Mouse (Mus musculus): ENCODE results near the gene Camta1.

Camta1 gene

DNA sequence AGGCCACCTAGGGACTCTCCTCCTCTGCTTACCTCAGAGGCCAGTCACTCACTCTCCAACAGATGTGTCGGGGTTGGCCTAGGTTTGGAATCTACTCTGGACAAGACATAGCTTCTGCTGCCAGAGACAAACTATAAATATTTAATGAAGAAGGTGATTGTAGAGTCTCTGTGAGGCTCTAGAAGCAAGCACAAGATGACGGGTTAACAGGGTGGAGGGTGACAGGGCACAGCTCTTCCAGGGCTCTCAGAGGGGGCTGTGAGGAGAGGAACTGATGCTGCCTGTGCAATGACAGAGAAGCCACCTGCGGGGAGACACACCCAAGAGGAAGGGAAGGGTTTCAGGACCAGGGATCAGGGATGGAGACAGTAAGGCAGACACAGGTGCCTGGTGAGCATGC, 682.0 kb downstream of the Camta1 start:
- no peak for DNase-seq

DNA sequence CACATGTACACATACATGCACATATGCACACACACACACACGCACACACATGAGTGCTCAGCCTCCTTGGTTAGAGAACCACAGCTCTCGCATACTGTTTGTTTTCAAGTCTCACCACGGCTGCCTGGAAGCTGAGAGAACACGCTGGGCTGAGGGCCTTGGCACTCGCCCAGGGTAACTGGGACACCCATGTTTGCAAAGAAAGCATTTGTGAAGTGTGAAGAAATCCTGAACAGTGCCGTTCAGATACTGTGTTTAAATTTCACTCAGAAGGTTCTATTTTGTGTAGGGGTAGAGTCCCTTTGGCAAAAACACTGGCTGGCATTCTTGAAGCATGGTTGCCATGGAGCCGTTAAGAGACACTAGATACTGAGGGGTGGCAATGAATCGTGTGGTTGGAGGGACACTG, 682.7 kb downstream of the Camta1 start:
- no peak for DNase-seq

- no peak for DNase-seq
These were observed 689.1 kb downstream of the Camta1 start for GRCm38 (mm10) chr4:151172526-151172925.

- DNase-seq: no peak
These were observed 690.6 kb downstream of the Camta1 start for GRCm38 (mm10) chr4:151171117-151171516.

- no peak for DNase-seq
These were observed 691.0 kb downstream of the Camta1 start for GRCm38 (mm10) chr4:151170658-151171057.

DNA sequence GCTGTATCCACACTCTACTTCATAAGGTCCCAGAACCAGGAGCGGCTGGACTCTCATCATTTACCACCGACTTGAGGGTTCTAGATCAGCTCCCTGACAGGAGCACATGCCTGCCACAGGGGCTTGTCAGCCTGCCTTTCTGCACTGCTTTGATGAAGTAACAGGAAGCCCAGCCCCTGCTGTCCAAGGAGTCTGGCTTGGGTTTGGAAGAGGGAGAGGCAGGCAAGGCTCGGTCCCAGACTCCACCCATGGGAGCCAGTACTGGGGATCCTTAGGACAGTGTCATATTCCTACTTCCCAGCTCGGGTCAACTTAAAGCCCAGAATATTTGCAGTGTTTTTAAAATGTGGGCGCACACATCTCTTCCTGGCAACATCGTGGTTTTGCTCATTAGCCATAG, 694.7 kb downstream of the Camta1 start:
- no peak for DNase-seq

GRCm38 (mm10) chr4:151165539-151165938, 696.1 kb downstream of the Camta1 start:
- peak; percentile 85 for DNase-seq

- no peak for DNase-seq
These were observed 697.4 kb downstream of the Camta1 start for GRCm38 (mm10) chr4:151164309-151164708.

DNA sequence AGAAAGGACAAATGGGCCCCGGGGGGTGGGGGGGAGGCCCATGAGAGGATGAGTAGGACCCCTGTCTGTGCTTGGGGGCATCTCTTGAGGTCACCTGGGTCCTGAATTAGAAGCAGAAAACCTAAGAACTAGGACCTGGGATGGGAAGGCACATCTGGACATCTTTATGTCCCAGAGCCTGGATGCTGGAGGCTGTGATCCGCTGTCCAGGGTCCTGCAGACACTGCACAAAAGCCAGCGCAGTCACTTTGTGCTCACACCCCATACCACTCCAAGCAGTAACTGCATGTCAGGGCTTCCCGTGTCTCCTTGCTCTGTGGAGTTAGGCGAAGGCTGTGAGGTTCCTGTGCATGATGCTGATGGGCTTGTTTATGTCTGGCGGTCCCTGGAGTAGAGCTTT, 699.8 kb downstream of the Camta1 start:
- no peak for DNase-seq

DNA sequence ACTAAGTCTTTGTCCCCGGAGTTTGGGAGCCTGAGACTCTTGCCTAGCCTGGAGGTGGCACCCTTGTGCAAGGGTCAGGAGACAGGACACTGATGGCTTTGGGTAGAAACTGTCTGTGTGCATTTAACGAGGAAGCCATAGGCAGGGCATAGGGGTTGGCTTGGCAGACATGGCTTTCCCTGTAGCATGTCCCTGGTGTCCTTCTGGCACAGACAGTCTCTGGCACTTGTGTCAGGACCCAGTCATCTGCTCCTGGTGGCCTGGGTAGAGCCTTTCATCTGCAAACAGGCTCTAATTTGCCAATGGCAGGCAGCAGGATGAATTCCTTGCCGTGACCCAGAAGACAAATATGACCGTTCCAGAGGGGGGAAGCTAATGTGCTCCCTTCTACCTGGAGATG, 700.7 kb downstream of the Camta1 start:
- DNase-seq: no peak

DNA sequence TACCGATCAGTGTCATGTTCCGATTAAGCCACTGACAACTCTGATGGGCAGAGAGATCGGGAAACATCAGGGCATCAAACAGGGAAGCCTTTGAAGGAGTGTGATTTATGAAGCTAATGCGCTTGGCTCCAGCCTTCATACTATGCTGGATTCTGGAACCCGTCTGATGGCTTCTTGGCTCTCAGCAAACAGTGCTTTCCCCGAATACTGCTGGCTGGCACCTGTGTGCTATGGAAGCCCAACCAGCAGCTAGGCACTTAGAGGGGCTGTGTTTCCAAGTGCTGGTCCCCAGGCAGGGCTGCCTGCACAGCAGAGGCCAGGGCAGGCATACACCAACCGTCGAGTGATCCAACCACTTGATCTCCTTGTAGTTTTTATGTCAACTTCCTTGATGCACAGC, 701.2 kb downstream of the Camta1 start:
- no peak for DNase-seq

DNA sequence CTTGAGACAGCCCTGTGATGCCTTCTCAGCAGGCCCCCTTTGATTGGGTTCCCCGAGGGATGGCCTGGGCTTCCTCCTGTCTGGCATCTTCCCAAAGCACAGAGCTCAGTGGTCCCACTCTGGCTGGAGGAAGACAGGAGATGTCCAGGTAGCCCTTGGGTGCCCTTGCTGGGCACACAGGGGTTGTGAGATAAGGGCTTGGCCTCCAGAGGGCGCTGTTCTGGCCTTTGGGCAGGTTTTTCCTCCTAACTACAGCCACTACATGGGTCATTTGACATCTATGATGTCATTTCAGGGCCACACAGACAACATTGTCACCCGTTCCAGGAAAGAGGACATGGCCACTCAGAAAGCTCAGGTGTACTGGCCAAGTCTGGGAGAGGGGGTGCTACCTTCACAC, 703.4 kb downstream of the Camta1 start:
- no peak for DNase-seq

DNA sequence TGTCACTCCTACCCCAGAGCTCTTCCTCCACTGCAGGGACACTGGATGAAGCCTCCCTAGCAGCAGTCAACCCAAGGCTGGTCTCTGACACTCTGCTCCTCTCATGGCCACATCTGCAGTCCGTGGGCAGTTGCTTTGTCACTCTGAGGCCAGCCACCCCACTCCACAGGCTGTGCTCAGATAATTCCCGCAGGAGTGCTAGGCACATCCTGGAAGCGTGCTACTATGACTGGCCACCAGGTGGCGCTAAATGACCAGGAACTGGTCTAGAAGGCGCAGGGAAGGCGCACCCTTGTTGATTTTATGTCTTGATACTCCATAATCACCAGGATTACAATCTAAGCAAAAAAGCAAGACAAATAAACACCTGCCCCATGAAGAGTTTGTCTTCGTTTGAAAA, 704.8 kb downstream of the Camta1 start:
- DNase-seq: peak; percentile 79

GRCm38 (mm10) chr4:151155587-151155986, 706.1 kb downstream of the Camta1 start:
- DNase-seq: no peak

GRCm38 (mm10) chr4:151154306-151154705, 707.4 kb downstream of the Camta1 start:
- no peak for DNase-seq

GRCm38 (mm10) chr4:151152010-151152409, 709.7 kb downstream of the Camta1 start:
- DNase-seq: no peak

- no peak for DNase-seq
These were observed 710.8 kb downstream of the Camta1 start for GRCm38 (mm10) chr4:151150842-151151241.

- no peak for DNase-seq
These were observed 711.6 kb downstream of the Camta1 start for GRCm38 (mm10) chr4:151150115-151150514.

DNA sequence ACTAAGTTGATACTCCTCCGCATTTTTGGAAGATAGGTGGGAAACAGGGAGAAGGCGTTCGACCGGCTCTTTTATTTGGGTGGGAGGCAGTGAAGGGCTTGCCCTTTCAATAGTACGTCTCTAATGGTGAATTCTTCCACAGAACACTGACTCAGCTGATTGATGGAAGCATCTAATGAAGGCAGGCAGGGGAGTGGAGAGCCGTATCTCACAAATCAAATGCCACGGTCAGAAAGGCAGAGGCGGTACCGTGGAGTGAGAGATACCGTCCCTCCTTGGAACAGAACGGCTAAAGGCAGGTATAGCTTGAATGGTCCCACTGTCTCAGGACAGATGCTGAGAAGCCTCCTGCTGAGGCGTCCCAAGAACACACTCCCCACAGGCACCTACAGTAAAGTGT, 714.1 kb downstream of the Camta1 start:
- DNase-seq: no peak

GRCm38 (mm10) chr4:151144121-151144520, 717.6 kb downstream of the Camta1 start:
- no peak for DNase-seq

- DNase-seq: peak; percentile 94
These were observed 720.3 kb downstream of the Camta1 start for GRCm38 (mm10) chr4:151141196-151141880.

- no peak for DNase-seq
These were observed 721.2 kb downstream of the Camta1 start for GRCm38 (mm10) chr4:151140368-151140982.

- DNase-seq: peak; percentile 73
These were observed 722.4 kb downstream of the Camta1 start for GRCm38 (mm10) chr4:151139053-151139840.

GRCm38 (mm10) chr4:151138586-151138985, 723.1 kb downstream of the Camta1 start:
- DNase-seq: no peak

All from kidney, adult 9 months (tissue).